Mouse (Mus musculus) midbrain, embryonic 14.5 days (tissue): ENCODE measurements around the gene Rcbtb2. TPM values are rescaled to one million over a fixed set of nuclear protein-coding genes. Genes with fewer than 3 reads are reported as not detected.

Experiments used
- ATAC-seq: fragments of 200-750 bp; cut with Nextera tagmentation; 2 replicates; pipeline ENCODE4 v1.8.0; 2017; ENCODE audit warnings: moderate number of reproducible peaks, moderate library complexity; ENCODE audit not compliant: low FRiP score, low TSS enrichment
- DNase-seq: peaks from one replicate; pipeline ENCODE4 v3.0.0-alpha.2; 2015
- H3K27ac ChIP-seq: fragments of 300-500 bp; sonication (generic); replicated peaks from 2 replicates; pipeline ENCODE4 v1.5.1; 2014; ENCODE audit warnings: mild to moderate bottlenecking, low read depth, low read length, moderate library complexity
- H3K27me3 ChIP-seq: fragments of 300-500 bp; sonication (generic); 2 replicates; pipeline ENCODE4 v1.6.1; 2014; ENCODE audit warnings: low read length, control low read depth, mixed read lengths; ENCODE audit not compliant: control insufficient read depth, insufficient read depth
- H3K36me3 ChIP-seq: fragments of 300-500 bp; sonication (generic); 2 replicates; pipeline ENCODE4 v1.6.1; 2014; ENCODE audit warnings: low read length, control low read depth; ENCODE audit not compliant: control insufficient read depth, insufficient read depth
- H3K4me1 ChIP-seq: fragments of 300-500 bp; sonication (generic); 2 replicates; pipeline ENCODE4 v1.6.1; 2014; ENCODE audit warnings: mild to moderate bottlenecking, antibody characterized with exemption, low read length, control low read depth; ENCODE audit not compliant: control insufficient read depth, insufficient read depth
- H3K4me2 ChIP-seq: fragments of 300-500 bp; sonication (generic); 2 replicates; pipeline ENCODE4 v1.6.1; 2014; ENCODE audit warnings: mild to moderate bottlenecking, low read length, moderate library complexity
- H3K4me3 ChIP-seq: fragments of 300-500 bp; sonication (generic); replicated peaks from 2 replicates; pipeline ENCODE4 v1.5.1; 2014; ENCODE audit warnings: low read depth, low read length
- H3K9ac ChIP-seq: fragments of 300-500 bp; sonication (generic); replicated peaks from 2 replicates; pipeline ENCODE4 v1.6.1; 2014; ENCODE audit warnings: mild to moderate bottlenecking, low read length, moderate library complexity
- H3K9me3 ChIP-seq: fragments of 300-500 bp; sonication (generic); 2 replicates; pipeline ENCODE4 v1.6.1; 2016; ENCODE audit warnings: low read length, control low read depth, mixed read lengths; ENCODE audit not compliant: control insufficient read depth
- WGBS: fragments of 180-500 bp; shearing (Covaris S2); extraction: QIAGEN DNeasy Blood & Tissue Kit; methylation state at CpG from one replicate; pipeline ENCODE4 v1.1.7; 2014; 5-methylcytosine and 5-hydroxymethylcytosine counted together
- polyA plus RNA-seq: library from polyadenylated mRNA; unstranded; fragments of >200 nt; fragmentation: Nextera tagmentation; extraction: Ambion mirVana; gene quantifications from 2 replicates; pipeline ENCODE4 v1.2.1, GENCODE M21; 2014

Gene Rcbtb2
- polyA plus RNA-seq, 1 experiment from 2014 or later: 80.0 TPM

- Histone ChIP-seq H3K4me3 (no peak overlapping the region), H3K4me2 (no peak overlapping the region), H3K4me1 (no peaks in the 10 kb centered on the region), H3K9ac (no peak overlapping the region), H3K36me3 (peaks cover 30% of the 10 kb centered on the region), H3K9me3 (no peaks in the 10 kb centered on the region), H3K27me3 (no peaks in the 10 kb centered on the region), H3K27ac (no peak overlapping the region)
- DNase-seq (no peak), ATAC-seq (no peak)
- WGBS: 90% methylated on average over 7 of the region's 7 CpGs
These were observed 64.0 kb downstream of the Rcbtb2 start for GRCm38 (mm10) chr14:73186875-73187274.

GRCm38 (mm10) chr14:73199058-73199457 is 76.2 kb downstream of the Rcbtb2 start:
- 75% methylated on average over 5 of the region's 5 CpGs for WGBS
- ATAC-seq: no peak
- no peak overlapping the region for H3K27ac ChIP-seq

GRCm38 (mm10) chr14:73201447-73201846 is 78.6 kb downstream of the Rcbtb2 start:
- Histone ChIP-seq H3K4me2 (no peak overlapping the region), H3K27ac (no peak overlapping the region), H3K9ac (no peak overlapping the region), H3K4me1 (no peaks in the 10 kb centered on the region), H3K4me3 (no peak overlapping the region), H3K36me3 (peaks cover 33% of the 10 kb centered on the region), H3K9me3 (no peaks in the 10 kb centered on the region), H3K27me3 (no peaks in the 10 kb centered on the region)
- no peak for ATAC-seq
- no peak for DNase-seq
- 83% methylated on average over 3 of the region's 3 CpGs for WGBS

More at GRCm38 (mm10) chr14:73199058-73199457, 76.2 kb downstream of the Rcbtb2 start:
- H3K4me2 ChIP-seq: no peak overlapping the region
- no peaks in the 10 kb centered on the region for H3K27me3 ChIP-seq
- no peaks in the 10 kb centered on the region for H3K9me3 ChIP-seq
- H3K4me1 ChIP-seq: no peaks in the 10 kb centered on the region
- no peak for DNase-seq
- no peak overlapping the region for H3K4me3 ChIP-seq
- peaks cover 41% of the 10 kb centered on the region for H3K36me3 ChIP-seq
- no peak overlapping the region for H3K9ac ChIP-seq

GRCm38 (mm10) chr14:73204016-73204415 is 81.2 kb downstream of the Rcbtb2 start:
- DNase-seq (no peak), ATAC-seq (no peak)
- no peaks in the 10 kb centered on the region for H3K27me3 ChIP-seq
- no peak overlapping the region for H3K9ac ChIP-seq
- H3K4me2 ChIP-seq: no peak overlapping the region
- H3K27ac ChIP-seq: no peak overlapping the region
- H3K4me1 ChIP-seq: no peaks in the 10 kb centered on the region
- H3K9me3 ChIP-seq: no peaks in the 10 kb centered on the region
- H3K4me3 ChIP-seq: no peak overlapping the region
- WGBS: 93% methylated on average over 3 of the region's 3 CpGs
- H3K36me3 ChIP-seq: peaks cover 10% of the 10 kb centered on the region; the same call in 1 of the 2 replicates

- no peaks in the 10 kb centered on the region for H3K4me1 ChIP-seq
- ATAC-seq (no peak), DNase-seq (no peak)
These were observed 86.4 kb downstream of the Rcbtb2 start for GRCm38 (mm10) chr14:73209262-73209661.

GRCm38 (mm10) chr14:73210196-73210595 is 87.4 kb downstream of the Rcbtb2 start:
- H3K36me3 ChIP-seq: peaks cover 23% of the 10 kb centered on the region
- H3K9ac ChIP-seq: no peak overlapping the region
- WGBS: 96% methylated on average over 8 of the region's 8 CpGs
- no peaks in the 10 kb centered on the region for H3K4me1 ChIP-seq
- ATAC-seq (no peak), DNase-seq (no peak)
- no peak overlapping the region for H3K27ac ChIP-seq
- no peak overlapping the region for H3K4me2 ChIP-seq
- H3K27me3 ChIP-seq: no peaks in the 10 kb centered on the region
- no peaks in the 10 kb centered on the region for H3K9me3 ChIP-seq
- H3K4me3 ChIP-seq: no peak overlapping the region

More at GRCm38 (mm10) chr14:73209262-73209661, 86.4 kb downstream of the Rcbtb2 start:
- Histone ChIP-seq H3K27me3 (no peaks in the 10 kb centered on the region), H3K9me3 (no peaks in the 10 kb centered on the region), H3K27ac (no peak overlapping the region), H3K9ac (no peak overlapping the region), H3K4me2 (no peak overlapping the region), H3K36me3 (peaks cover 22% of the 10 kb centered on the region), H3K4me3 (no peak overlapping the region)

GRCm38 (mm10) chr14:73211477-73211876 is 88.6 kb downstream of the Rcbtb2 start:
- no peak overlapping the region for H3K27ac ChIP-seq
- WGBS: 94% methylated on average over 5 of the region's 5 CpGs
- H3K9ac ChIP-seq: no peak overlapping the region
- H3K9me3 ChIP-seq: no peaks in the 10 kb centered on the region
- H3K4me1 ChIP-seq: no peaks in the 10 kb centered on the region
- DNase-seq (no peak), ATAC-seq (no peak)
- H3K4me3 ChIP-seq: no peak overlapping the region
- H3K36me3 ChIP-seq: peaks cover 36% of the 10 kb centered on the region
- no peak overlapping the region for H3K4me2 ChIP-seq
- H3K27me3 ChIP-seq: no peaks in the 10 kb centered on the region

- Histone ChIP-seq H3K4me3 (no peak overlapping the region), H3K4me2 (no peak overlapping the region), H3K4me1 (no peaks in the 10 kb centered on the region), H3K27ac (no peak overlapping the region), H3K9me3 (no peaks in the 10 kb centered on the region), H3K36me3 (peaks cover 27% of the 10 kb centered on the region), H3K9ac (no peak overlapping the region), H3K27me3 (no peaks in the 10 kb centered on the region)
- 100% methylated on average over 1 of the region's 1 CpGs for WGBS
- DNase-seq (no peak), ATAC-seq (no peak)
These were observed 94.2 kb downstream of the Rcbtb2 start for GRCm38 (mm10) chr14:73217062-73217461.

GRCm38 (mm10) chr14:73222316-73222970 is 99.6 kb downstream of the Rcbtb2 start:
- Histone ChIP-seq H3K9me3 (no peaks in the 10 kb centered on the region), H3K27me3 (no peaks in the 10 kb centered on the region), H3K9ac (no peak overlapping the region), H3K4me1 (no peaks in the 10 kb centered on the region; the same call in 1 of the 2 replicates), H3K4me3 (no peak overlapping the region), H3K36me3 (no peaks in the 10 kb centered on the region), H3K27ac (no peak overlapping the region), H3K4me2 (no peak overlapping the region)
- 95% methylated on average over 9 of the region's 9 CpGs for WGBS
- ATAC-seq (no peak), DNase-seq (no peak)
